Mouse (Mus musculus) forebrain, postnatal 0 days (tissue): ENCODE data around the gene Olfr1380. TPM values are rescaled to one million over a fixed set of nuclear protein-coding genes. Genes with fewer than 3 reads are reported as not detected.

Source experiments
- ATAC-seq: fragments of 200-750 bp; cut with Nextera tagmentation; 2 replicates; pipeline ENCODE4 v1.8.0; 2017; ENCODE audit warnings: mild to moderate bottlenecking, moderate library complexity
- DNase-seq: peaks from one replicate; pipeline ENCODE4 v3.0.0-alpha.2; 2015
- H3K27ac ChIP-seq: fragments of 300-500 bp; sonication (generic); 2 replicates; pipeline ENCODE4 v1.5.1; 2014; ENCODE audit warnings: low read depth, mild to moderate bottlenecking, antibody characterized with exemption, low read length, moderate library complexity, mixed read lengths
- H3K27me3 ChIP-seq: fragments of 300-500 bp; sonication (generic); 2 replicates; pipeline ENCODE4 v1.6.1; 2014; ENCODE audit warnings: mild to moderate bottlenecking, low read length, mixed read lengths; ENCODE audit not compliant: insufficient read depth
- H3K36me3 ChIP-seq: fragments of 300-500 bp; sonication (generic); 2 replicates; pipeline ENCODE4 v1.6.1; 2014; ENCODE audit warnings: mild to moderate bottlenecking, moderate library complexity; ENCODE audit not compliant: insufficient read depth
- H3K4me1 ChIP-seq: fragments of 300-500 bp; sonication (generic); 2 replicates; pipeline ENCODE4 v1.6.1; 2014; ENCODE audit warnings: antibody characterized with exemption; ENCODE audit not compliant: insufficient read depth
- H3K4me2 ChIP-seq: fragments of 300-500 bp; sonication (generic); 2 replicates; pipeline ENCODE4 v1.6.1; 2014; ENCODE audit warnings: low read depth, mild to moderate bottlenecking, moderate library complexity
- H3K4me3 ChIP-seq: fragments of 300-500 bp; sonication (generic); 2 replicates; pipeline ENCODE4 v1.5.1; 2014; ENCODE audit warnings: low read depth, low read length, mixed read lengths
- H3K9ac ChIP-seq: fragments of 300-500 bp; sonication (generic); 2 replicates; pipeline ENCODE4 v1.6.1; 2014; ENCODE audit warnings: mild to moderate bottlenecking
- H3K9me3 ChIP-seq: fragments of 300-500 bp; sonication (generic); 2 replicates; pipeline ENCODE4 v1.6.1; 2016; ENCODE audit warnings: low read length
- CTCF ChIP-seq: sonication (generic); IDR thresholded peaks from 2 replicates; pipeline ENCODE4 v1.5.1; 2016; ENCODE audit warnings: antibody characterized with exemption, control low read depth, low read depth
- WGBS: fragments of 180-500 bp; shearing (Covaris S2); extraction: QIAGEN DNeasy Blood & Tissue Kit; methylation state at CpG from one replicate; pipeline ENCODE4 v1.1.7; 2014; 5-methylcytosine and 5-hydroxymethylcytosine counted together
- polyA plus RNA-seq: library from polyadenylated mRNA; unstranded; fragments of >200 nt; fragmentation: Nextera tagmentation; extraction: Ambion mirVana; gene quantifications from 2 replicates; pipeline ENCODE4 v1.2.1, GENCODE M21; 2015
- total RNA-seq: library from RNA; depleted of rRNA; stranded (reverse); fragments of >200 nt; gene quantifications from 2 replicates; pipeline ENCODE4 v1.2.3, GENCODE M21; 2014; rRNA removed

Gene Olfr1380
- total and polyA plus RNA-seq, 2 experiments from 2014 or later, result not detected

GRCm38 (mm10) chr11:49612154-49612553 is 55.5 kb downstream of the Olfr1380 start:
- H3K4me1 ChIP-seq, result no peaks in the 10 kb centered on the region
- H3K9ac ChIP-seq, result no peak overlapping the region
- DNase-seq (no peak), ATAC-seq (no peak)
- no peak overlapping the region for H3K27ac ChIP-seq
- peaks cover 10% of the 10 kb centered on the region for H3K27me3 ChIP-seq
- WGBS, result 52% methylated on average over 3 of the region's 3 CpGs
- no peak overlapping the region for H3K4me2 ChIP-seq
- no peaks in the 10 kb centered on the region for H3K36me3 ChIP-seq
- H3K4me3 ChIP-seq, result no peak overlapping the region
- H3K9me3 ChIP-seq, result no peaks in the 10 kb centered on the region
- TF ChIP-seq CTCF, result no peak

GRCm38 (mm10) chr11:49613349-49613748 is 56.7 kb downstream of the Olfr1380 start:
- 14% methylated on average over 10 of the region's 10 CpGs for WGBS
- H3K36me3 ChIP-seq, result no peaks in the 10 kb centered on the region
- DNase-seq, result no peak
- ATAC-seq, result no peak
- no peaks in the 10 kb centered on the region for H3K4me1 ChIP-seq
- H3K4me2 ChIP-seq, result no peak overlapping the region
- peaks cover 6% of the 10 kb centered on the region for H3K27me3 ChIP-seq
- no peak overlapping the region for H3K4me3 ChIP-seq
- no peak for TF ChIP-seq CTCF
- H3K9ac ChIP-seq, result no peak overlapping the region
- no peaks in the 10 kb centered on the region for H3K9me3 ChIP-seq
- no peak overlapping the region for H3K27ac ChIP-seq

Other genes starting within 250 kb of the Olfr1380 start
- not detected in 2 replicates for gene Olfr1391, start 234.1 kb upstream of the Olfr1380 start, total RNA-seq
- not detected in 2 replicates for gene Olfr1391, start 234.1 kb upstream of the Olfr1380 start, polyA plus RNA-seq
- not detected in 2 replicates for gene Olfr1390, start 221.7 kb upstream of the Olfr1380 start, total RNA-seq
- gene Olfr1390, start 221.7 kb upstream of the Olfr1380 start, polyA plus RNA-seq, result not detected in 2 replicates
- not detected in 2 replicates for gene Olfr1389, start 133.8 kb upstream of the Olfr1380 start, total RNA-seq
- gene Olfr1389, start 133.8 kb upstream of the Olfr1380 start, polyA plus RNA-seq, result not detected in 2 replicates
- gene Olfr1388, start 120.3 kb upstream of the Olfr1380 start, total RNA-seq, result 0.05 TPM in 1 of 2 replicates, not detected in the other
- gene Olfr1388, start 120.3 kb upstream of the Olfr1380 start, polyA plus RNA-seq, result 0.04 TPM in 1 of 2 replicates, not detected in the other
- gene Olfr1387, start 101.5 kb upstream of the Olfr1380 start, total RNA-seq, result not detected in 2 replicates
- gene Olfr1387, start 101.5 kb upstream of the Olfr1380 start, polyA plus RNA-seq, result not detected in 2 replicates
- not detected in 2 replicates for gene Olfr1386, start 91.8 kb upstream of the Olfr1380 start, total RNA-seq
- not detected in 2 replicates for gene Olfr1386, start 91.8 kb upstream of the Olfr1380 start, polyA plus RNA-seq
- 0.05 TPM in 1 of 2 replicates, not detected in the other for gene Olfr1385, start 67.8 kb upstream of the Olfr1380 start, total RNA-seq
- gene Olfr1385, start 67.8 kb upstream of the Olfr1380 start, polyA plus RNA-seq, result not detected in 2 replicates
- gene Olfr1384, start 50.2 kb upstream of the Olfr1380 start, total RNA-seq, result not detected in 2 replicates
- gene Olfr1384, start 50.2 kb upstream of the Olfr1380 start, polyA plus RNA-seq, result not detected in 2 replicates
- not detected in 2 replicates for gene Olfr1383, start 37.2 kb upstream of the Olfr1380 start, total RNA-seq
- not detected in 2 replicates for gene Olfr1383, start 37.2 kb upstream of the Olfr1380 start, polyA plus RNA-seq
- gene Olfr1382, start 28.6 kb upstream of the Olfr1380 start, total RNA-seq, result not detected in 2 replicates
- gene Olfr1382, start 28.6 kb upstream of the Olfr1380 start, polyA plus RNA-seq, result not detected in 2 replicates
- not detected in 2 replicates for gene Olfr1381, start 13.4 kb upstream of the Olfr1380 start, total RNA-seq
- not detected in 2 replicates for gene Olfr1381, start 13.4 kb upstream of the Olfr1380 start, polyA plus RNA-seq
- 2.2 and 2.9 TPM in 2 replicates for gene Flt4, start 52.4 kb downstream of the Olfr1380 start, total RNA-seq
- gene Flt4, start 52.4 kb downstream of the Olfr1380 start, polyA plus RNA-seq, result 1.0 and 1.1 TPM in 2 replicates
- 2.7 TPM in 1 of 2 replicates, not detected in the other for gene Scgb3a1, start 106.7 kb downstream of the Olfr1380 start, total RNA-seq
- 0.44 TPM in 1 of 2 replicates, not detected in the other for gene Scgb3a1, start 106.7 kb downstream of the Olfr1380 start, polyA plus RNA-seq
- gene Cnot6, start 155.8 kb downstream of the Olfr1380 start, total RNA-seq, result 45.4 and 63.9 TPM in 2 replicates
- gene Cnot6, start 155.8 kb downstream of the Olfr1380 start, polyA plus RNA-seq, result 19.4 and 31.9 TPM in 2 replicates
- 5.0 and 5.5 TPM in 2 replicates for gene Gfpt2, start 237.3 kb downstream of the Olfr1380 start, total RNA-seq
- gene Gfpt2, start 237.3 kb downstream of the Olfr1380 start, polyA plus RNA-seq, result 6.5 and 7.4 TPM in 2 replicates